Mouse (Mus musculus) layer of hippocampus, adult 9-11 months (tissue): ENCODE data around the gene Tada2b.
A peak's percentile ranks its signal among the peaks of the same experiment; 100 is the strongest.

Source experiments
- DNase-seq: peaks from one replicate; pipeline ENCODE4 v3.0.0; 2022

The Tada2b gene

GRCm38 (mm10) chr5:36444611-36445010 lies 39.5 kb downstream of the Tada2b start:
- DNase-seq = no peak

- no peak for DNase-seq
Observed at GRCm38 (mm10) chr5:36440741-36441140, 43.3 kb downstream of the Tada2b start.

GRCm38 (mm10) chr5:36436858-36437257 lies 47.2 kb downstream of the Tada2b start:
- DNase-seq = no peak

GRCm38 (mm10) chr5:36434398-36434967 lies 49.6 kb downstream of the Tada2b start:
- no peak for DNase-seq

GRCm38 (mm10) chr5:36431711-36432110 lies 52.4 kb downstream of the Tada2b start:
- DNase-seq = no peak

- no peak for DNase-seq
Observed at GRCm38 (mm10) chr5:36429551-36429950, 54.5 kb downstream of the Tada2b start.

GRCm38 (mm10) chr5:36427831-36428230 lies 56.3 kb downstream of the Tada2b start:
- no peak for DNase-seq

- DNase-seq = peak; percentile 78
Observed at GRCm38 (mm10) chr5:36426404-36426803, 57.7 kb downstream of the Tada2b start.

- DNase-seq = no peak
Observed at GRCm38 (mm10) chr5:36424676-36425075, 59.4 kb downstream of the Tada2b start.
